Mouse (Mus musculus) brown adipose tissue, adult 24 weeks (tissue): ENCODE results near the gene Mrs2. TPM values are rescaled to one million over a fixed set of nuclear protein-coding genes. Genes with fewer than 3 reads are reported as not detected.

Experiments
- H3K27ac ChIP-seq: fragments of 200-500 bp; replicated peaks from 2 replicates; pipeline ENCODE4 v1.5.1; 2012; ENCODE audit warnings: low read depth, mild to moderate bottlenecking, low read length
- H3K4me1 ChIP-seq: fragments of 200-500 bp; 2 replicates; pipeline ENCODE4 v1.6.1; 2012; ENCODE audit warnings: low read length, mixed read lengths; ENCODE audit not compliant: control insufficient read depth, insufficient read depth, insufficient read length
- H3K4me3 ChIP-seq: fragments of 200-500 bp; 2 replicates; pipeline ENCODE4 v1.5.1; 2012; ENCODE audit warnings: low read depth, mild to moderate bottlenecking, low read length, moderate library complexity; ENCODE audit not compliant: insufficient read depth
- polyA plus RNA-seq: library from polyadenylated mRNA; stranded (reverse); fragments of >200 nt; gene quantifications from 2 replicates; pipeline ENCODE4 v1.2.4, GENCODE M21; 2012; ENCODE audit not compliant: missing spikeins, insufficient read depth, insufficient read length

Mrs2 gene
- polyA plus RNA-seq, result 35.9 and 46.7 TPM in 2 replicates

DNA sequence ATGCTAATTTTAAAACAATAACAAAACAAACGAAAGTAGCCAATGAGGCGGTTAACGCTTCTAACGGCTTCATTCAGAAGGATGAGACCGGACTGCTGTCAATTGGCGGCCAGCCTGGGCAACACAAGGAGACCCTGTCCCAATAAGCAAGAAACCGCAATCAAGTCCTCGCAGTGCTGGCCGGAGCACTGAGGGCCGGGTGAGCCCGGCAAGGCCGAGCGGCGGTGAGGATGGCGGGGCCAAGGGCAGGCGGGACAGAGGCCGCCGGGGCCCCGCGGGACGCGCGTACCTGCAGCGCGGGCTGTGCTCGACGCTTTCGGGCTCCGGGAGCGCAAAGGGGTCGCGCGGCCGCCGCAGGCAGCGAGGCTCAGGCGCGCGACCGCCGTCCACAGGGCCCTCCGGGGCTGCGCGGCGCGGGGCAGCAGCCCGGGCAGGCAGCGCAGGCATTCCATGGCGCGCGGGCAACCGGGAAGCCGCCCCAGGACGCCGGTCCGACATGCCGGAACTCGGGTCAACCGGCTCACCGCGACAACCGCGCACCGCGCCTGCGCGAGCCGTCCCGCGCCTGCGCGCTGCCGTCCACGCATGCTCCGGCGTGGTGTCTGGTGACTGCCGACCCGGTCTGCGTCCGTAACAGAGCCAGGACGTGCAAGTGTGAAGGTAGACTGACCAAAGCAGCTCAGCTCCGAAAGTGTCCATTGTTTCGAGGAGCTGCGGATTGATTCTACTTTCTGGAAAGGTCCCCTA lies at the start of gene Mrs2:
Gene Mrs2, minus strand, starts transcription at position 587 of the 747 bp plus-strand sequence.
- Histone ChIP-seq H3K27ac (peak within 1 kb of the TSS; percentile 84), H3K4me1 (peaks cover 10% of the 10 kb centered on the region), H3K4me3 (peak within 1 kb of the TSS; percentile 86)

DNA sequence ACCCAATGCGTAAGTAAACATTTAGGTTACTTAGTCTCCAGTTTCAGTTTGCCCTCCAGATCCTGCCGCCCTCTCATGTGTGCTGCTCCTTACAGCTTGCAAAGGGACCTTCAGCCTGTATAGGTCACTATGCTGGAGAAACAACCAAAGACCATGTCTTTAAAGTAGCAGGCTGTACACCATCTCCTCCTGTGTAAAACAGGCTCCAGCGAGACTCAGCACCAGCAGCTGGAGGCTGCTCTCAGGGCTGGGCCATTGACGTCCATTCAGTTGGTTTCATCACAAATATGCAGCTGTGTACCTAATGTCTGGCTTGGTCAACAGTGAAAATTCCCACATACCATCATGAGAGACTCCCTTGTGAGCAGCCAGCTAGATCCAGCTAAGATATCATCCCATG lies 49.6 kb upstream of the Mrs2 start:
- no peaks in the 10 kb centered on the region for H3K4me1 ChIP-seq
- no peak overlapping the region for H3K27ac ChIP-seq
- H3K4me3 ChIP-seq, result no peak overlapping the region

DNA sequence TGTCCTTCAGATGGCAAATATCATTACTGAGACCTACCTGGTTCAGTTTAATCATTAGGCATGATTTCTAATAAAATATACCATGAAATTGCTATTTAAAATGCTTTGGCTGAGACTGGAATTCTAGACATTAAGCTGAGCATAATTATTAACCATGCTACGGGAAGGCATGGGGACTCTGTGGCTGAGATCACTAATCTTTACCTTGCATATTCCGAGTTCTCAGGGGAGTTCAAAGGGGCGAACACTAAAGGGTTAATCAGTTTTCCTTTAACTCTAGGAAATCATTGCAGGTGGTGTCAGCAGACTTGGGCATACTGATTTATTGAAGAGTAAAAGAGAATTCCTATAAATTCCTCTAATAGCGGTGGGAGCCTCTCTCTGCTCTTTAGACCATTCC lies 47.0 kb upstream of the Mrs2 start:
- Histone ChIP-seq H3K4me3 (no peak overlapping the region), H3K27ac (no peak overlapping the region), H3K4me1 (no peaks in the 10 kb centered on the region)

DNA sequence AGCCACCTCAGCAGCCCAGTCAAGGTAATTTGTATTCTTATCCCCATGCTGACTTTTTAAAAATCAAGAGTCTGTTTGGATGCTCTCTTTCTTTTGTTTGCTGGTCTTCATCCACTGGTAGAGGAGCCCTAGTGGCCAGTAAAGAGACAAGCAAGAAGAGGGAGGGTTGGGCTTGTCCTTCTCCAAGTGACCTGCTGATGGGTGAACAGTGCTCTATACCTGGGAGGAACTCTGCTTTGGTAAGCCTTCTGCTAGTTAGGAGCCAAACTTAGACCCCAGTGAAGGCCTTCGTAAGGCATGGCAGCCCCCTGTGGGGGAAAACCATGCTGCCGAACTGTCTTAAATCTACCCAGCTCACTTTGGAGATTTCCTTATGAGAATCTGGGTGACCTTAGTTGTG lies 46.5 kb upstream of the Mrs2 start:
- no peaks in the 10 kb centered on the region for H3K4me1 ChIP-seq
- no peak overlapping the region for H3K27ac ChIP-seq
- no peak overlapping the region for H3K4me3 ChIP-seq

DNA sequence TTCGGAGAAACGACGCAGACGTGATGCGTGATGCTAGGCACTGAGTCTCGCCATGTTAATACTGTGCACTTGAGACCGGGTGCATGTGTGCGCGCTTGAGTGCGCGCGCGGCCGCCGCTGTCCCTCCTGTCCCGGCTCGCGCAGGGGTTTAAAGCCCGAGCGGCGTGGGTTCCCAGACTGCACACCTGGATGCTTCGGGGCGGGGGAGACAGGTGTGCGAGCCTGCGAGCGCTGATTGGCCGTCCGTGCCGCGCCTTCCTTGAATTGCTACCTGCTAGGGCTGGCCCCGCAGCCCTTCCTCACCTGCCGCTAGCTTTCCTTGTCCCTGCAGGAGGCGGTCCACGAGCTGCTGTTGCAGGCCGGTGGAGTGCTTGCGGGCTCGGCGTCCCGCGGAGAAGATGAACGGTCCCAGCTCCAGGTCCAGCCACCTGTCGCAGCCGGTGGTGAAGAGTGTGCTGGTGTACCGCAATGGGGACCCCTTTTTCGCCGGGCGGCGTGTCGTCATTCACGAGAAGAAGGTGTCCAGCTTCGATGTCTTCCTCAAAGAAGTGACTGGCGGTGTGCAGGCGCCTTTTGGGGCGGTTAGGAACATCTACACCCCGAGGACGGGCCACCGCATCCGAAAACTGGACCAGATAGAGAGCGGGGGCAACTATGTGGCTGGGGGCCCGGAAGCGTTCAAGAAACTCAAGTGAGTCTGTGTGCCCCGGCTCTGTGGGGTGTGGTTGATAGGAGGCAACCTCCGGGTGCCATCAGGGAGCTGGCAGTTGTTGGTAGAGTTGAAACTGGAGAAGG lies 35.9 kb upstream of the Mrs2 start, which contains the start of gene Dcdc2a:
Gene Dcdc2a, plus strand, starts transcription at position 132 of the 795 bp plus-strand sequence.
- H3K4me1 ChIP-seq, result 0 out of 2 replicates have a peak, but pooled peaks cover 3% of the 10 kb centered on the region
- peak within 1 kb of the TSS; percentile 39 for H3K4me3 ChIP-seq
- no peak within 1 kb of the TSS for H3K27ac ChIP-seq

DNA sequence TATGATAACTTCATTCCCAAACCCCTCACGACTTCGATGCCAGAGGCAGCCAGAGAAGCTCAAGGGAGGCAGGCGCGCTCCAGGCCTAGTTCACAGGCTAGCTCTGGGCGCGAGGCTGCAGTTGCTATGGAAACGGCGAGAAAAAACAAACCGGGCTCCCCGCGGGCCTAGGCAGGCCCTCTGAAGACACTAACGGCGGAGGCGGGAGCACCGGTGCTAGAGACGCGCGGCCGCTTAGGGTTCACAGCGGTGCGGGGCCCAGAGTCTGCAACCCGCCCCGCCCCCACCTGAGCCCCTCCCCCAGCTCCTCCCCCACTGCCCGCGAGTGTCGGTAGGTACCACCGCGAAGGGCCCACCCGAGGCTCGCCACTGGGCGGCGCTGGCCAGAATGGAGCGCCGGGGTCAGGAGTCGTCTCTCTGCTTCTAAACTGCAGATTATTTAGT lies 35.0 kb upstream of the Mrs2 start:
- Histone ChIP-seq H3K27ac (no peak overlapping the region), H3K4me1 (0 out of 2 replicates have a peak, but pooled peaks cover 3% of the 10 kb centered on the region), H3K4me3 (peak overlapping the region; percentile 39; the same call in 1 of the 2 replicates)

DNA sequence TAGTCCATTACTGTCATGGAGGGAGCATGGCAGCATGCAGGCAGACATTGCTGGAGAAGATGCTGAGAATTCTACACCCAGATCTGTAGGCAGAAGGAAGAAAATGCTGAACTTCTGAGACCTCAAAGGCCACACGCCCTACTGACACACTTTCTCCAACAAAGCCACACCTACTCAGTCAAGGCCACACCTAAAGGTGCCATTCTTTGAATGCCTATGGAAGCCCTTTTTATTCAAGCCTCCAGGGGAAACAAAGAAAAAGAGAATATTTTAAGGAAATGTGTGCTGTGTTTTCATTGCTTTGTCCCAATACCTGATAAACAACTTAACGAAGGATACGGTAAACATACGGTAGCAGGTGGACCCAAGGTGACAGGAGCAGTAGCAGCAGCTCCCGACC lies 32.5 kb upstream of the Mrs2 start:
- no peak overlapping the region for H3K4me3 ChIP-seq
- H3K4me1 ChIP-seq, result 0 out of 2 replicates have a peak, but pooled peaks cover 3% of the 10 kb centered on the region
- H3K27ac ChIP-seq, result no peak overlapping the region

DNA sequence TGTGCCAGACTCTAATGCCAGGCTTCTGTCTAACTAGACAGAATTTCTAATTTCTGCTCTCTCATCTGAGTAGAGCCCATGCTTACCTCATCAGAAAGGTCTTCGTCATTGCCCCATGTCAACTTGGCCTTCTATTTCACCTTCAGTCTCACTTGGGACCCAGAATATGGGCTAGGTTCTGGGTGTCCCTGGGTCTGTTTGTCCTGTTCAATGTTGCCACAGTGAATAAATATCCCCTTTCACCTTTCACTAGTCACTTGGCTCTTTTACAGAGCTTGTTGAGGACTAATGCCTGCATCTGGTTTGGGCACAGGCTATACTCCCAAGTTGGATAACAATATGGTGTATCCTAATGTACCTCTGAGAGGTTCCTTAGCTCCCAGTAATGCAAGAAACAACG lies 19.3 kb upstream of the Mrs2 start:
- Histone ChIP-seq H3K4me1 (no peaks in the 10 kb centered on the region), H3K4me3 (no peak overlapping the region), H3K27ac (no peak overlapping the region)

DNA sequence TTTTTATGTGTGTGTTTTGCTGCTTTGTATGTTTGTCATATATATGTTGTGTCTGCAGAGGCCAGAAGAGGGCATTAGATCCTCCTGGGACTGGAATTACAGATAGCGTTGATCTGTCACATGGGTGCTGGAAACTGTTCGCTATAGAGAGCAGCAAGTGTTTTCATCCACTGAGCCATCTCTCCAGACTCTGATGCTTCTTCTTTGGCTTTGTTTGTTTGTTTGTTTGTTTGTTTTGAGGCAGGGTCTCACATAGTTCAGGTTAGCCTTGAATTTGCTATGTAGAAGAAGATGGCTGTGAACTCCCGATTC lies 6.9 kb upstream of the Mrs2 start:
- H3K27ac ChIP-seq, result no peak overlapping the region
- H3K4me3 ChIP-seq, result no peak overlapping the region
- no peaks in the 10 kb centered on the region for H3K4me1 ChIP-seq

DNA sequence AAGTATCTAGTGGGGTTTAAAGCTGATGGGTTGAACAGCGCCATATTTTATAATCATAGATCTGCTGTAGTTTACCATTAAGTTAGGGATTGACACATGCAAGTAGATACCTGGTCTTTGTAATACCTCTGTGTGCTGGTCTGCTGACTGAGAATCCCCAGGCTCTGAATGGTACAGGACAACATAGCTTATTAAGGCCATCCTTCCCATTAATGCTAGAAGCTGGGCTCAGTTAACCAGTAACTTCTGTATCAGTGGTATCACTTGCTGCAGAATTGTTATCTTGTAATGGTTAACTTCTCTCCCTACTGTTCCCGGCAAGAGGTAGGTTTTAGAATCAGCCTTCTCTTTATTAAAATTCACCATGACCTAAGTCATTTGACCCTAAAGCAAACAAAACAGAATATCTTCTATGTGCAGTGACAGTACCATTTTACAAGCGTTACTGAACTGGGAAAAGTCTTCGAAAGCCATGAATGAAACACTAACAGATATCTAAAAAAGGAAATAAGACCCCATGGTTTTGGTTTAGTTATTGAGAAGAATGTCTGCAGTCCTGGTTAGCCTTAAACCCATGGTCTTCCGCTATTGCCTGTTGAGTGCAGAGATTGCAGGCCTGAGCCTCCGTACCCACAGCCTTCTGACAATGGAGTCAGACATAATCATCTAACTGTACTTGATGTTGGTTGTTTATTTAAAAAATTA lies 6.4 kb upstream of the Mrs2 start:
- Histone ChIP-seq H3K27ac (no peak overlapping the region), H3K4me1 (no peaks in the 10 kb centered on the region), H3K4me3 (no peak overlapping the region)

DNA sequence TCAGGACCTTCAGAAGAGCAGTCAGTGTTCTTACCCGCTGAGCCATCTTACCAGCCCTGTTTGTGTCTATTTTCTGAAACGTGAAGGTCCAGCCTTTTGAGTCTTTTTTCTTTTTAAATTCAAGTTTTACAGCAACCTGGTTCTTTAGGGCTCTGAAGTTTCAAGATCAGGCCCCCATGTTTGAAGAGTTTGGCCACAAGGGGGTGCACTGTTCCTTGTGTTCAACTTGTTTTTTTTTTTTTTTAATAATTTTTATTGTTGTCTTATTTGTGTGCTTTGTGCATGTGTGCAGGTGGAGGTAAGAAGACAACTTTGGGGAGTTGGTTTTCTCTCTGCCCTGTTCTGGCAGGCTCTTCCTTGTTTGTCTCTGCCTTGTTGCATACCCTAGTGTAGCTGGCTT lies 4.5 kb upstream of the Mrs2 start:
- Histone ChIP-seq H3K27ac (no peak overlapping the region), H3K4me3 (no peak overlapping the region), H3K4me1 (no peaks in the 10 kb centered on the region)

DNA sequence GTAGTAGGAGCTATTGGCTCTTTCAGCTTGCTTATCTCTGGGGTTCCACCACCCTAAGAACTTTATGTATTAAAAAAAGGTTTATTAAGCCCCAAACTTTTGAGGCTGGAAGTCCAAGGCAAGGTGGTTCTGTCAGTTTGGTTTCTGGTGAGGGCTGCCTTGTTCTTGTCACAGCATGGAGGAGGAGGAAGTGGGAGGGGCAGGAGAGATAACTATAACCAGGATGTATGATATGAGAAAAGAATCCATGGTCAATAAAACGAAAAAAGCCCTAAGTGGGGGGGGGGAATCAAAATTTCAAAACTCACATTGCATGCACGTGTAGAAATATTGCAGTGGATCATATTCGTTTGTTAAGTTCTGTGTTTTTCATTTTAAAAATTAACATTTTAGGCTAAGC lies 3.0 kb upstream of the Mrs2 start:
- Histone ChIP-seq H3K4me3 (no peak overlapping the region), H3K4me1 (peaks cover 10% of the 10 kb centered on the region), H3K27ac (no peak overlapping the region)

DNA sequence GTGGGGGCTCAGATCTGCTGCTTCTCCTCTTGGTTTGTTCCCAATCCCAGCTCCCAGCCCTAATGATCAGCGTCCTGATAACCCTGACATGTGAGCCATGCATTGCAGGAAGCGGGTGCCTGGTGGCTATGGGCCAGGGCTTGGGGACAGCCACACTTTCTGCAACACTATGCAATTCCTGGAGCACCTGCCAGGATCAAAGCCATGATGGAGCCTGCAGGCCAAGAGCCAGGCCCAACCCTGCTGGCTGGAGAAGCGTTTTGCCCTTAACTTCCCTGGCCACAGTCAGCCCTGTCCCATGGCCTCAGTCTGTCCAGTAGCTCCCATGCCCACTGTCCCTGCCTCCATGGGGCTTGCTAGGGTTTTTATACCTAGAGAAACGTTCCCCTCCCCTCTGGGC lies 2.2 kb upstream of the Mrs2 start:
- H3K27ac ChIP-seq, result no peak overlapping the region

DNA sequence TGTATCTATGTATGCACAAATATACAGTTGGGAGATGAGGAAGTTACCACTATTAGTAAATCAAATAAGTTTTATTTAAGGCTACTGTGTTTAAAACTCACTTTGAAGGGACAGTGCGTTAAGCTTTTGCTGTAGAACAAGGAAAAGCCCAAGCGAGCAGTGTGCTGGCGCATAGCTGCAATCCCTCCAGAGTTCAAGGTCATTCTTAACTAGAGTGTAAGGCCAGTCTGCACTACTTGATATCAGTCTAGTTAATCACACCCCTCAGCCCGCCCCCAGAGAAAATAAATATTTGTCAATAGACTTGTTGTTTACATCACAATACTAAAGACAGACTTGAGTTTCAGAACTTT lies 337 bp upstream of the Mrs2 start:
- peak overlapping the region; percentile 86 for H3K4me3 ChIP-seq
- peaks cover 10% of the 10 kb centered on the region for H3K4me1 ChIP-seq
- H3K27ac ChIP-seq, result peak overlapping the region; percentile 84

More for the DNA sequence above, 2.2 kb upstream of the Mrs2 start:
- Histone ChIP-seq H3K4me3 (no peak overlapping the region), H3K4me1 (peaks cover 10% of the 10 kb centered on the region)

DNA sequence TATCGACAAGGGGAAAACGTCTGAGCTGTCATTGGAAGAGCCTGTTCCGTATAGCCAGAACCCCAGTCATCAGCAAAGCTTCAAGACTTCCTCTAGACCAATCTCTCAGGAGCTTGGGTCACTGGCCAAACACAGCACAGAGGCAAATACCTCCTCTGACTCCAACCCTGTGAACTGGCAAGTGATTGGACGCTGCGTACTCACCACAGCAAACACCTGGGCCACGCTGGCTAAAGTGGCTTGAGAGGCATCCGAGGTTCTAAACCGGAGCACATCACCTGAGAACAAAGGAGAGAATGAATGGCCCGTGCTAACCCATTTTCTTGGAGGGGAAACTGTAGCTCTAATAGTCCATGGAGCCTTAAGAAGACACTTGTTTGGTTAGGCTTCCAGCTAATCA lies 1.9 kb downstream of the Mrs2 start:
- H3K27ac ChIP-seq, result no peak overlapping the region
- 0 out of 2 replicates have a peak overlapping the region, but pooled peaks have one; percentile 11 for H3K4me3 ChIP-seq
- H3K4me1 ChIP-seq, result peaks cover 10% of the 10 kb centered on the region
